Mouse (Mus musculus): ENCODE measurements around the gene Lrrtm3.

- TF ChIP-seq HCFC1 (IDR thresholded peaks at IDR 0.05; ENCODE audit: borderline replicate concordance, insufficient read depth, low read length) (no peak), CHD2 (IDR thresholded peaks at IDR 0.05; ENCODE audit: low read depth, low read length) (no peak), ZC3H11A (IDR thresholded peaks at IDR 0.05; ENCODE audit: borderline replicate concordance, low read depth, low read length) (no peak), MAFK (IDR thresholded peaks at IDR 0.05; ENCODE audit: insufficient read depth, low read depth, low read length) (no peak), ZNF384 (IDR thresholded peaks at IDR 0.05; ENCODE audit: low read depth, low read length) (no peak)
Measured at GRCm38 (mm10) chr10:63947266-63947665, 142.8 kb downstream of the Lrrtm3 start.

Measured in ES-E14 (cell line).